ENCODE assay signal across 13 mouse cellular contexts in the genomic region with DNA sequence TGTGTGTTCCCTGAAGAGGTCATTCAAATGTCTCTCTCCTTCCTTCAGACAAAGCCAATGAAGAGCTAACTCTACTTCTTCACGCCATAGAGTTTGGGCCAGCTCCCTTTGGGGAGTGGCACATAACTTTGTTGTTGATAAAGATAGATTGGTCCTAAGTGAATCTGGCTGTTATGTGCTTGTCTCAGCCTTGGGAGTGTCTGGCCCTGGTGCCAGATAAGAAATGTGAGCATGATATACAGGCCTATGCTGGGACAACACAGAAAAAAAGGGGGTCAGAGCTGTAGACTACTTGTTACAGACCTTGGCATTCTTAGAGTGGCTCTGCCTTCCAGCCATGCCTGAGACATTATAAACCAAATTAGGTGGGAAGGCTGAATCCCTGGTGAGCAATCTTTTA. TPM values are rescaled to one million over a fixed set of nuclear protein-coding genes. Genes with fewer than 3 reads are reported as not detected.
DNase-seq lines count a peak whose midpoint lies in the region; ATAC-seq and TF ChIP-seq lines count a peak whose summit lies in the region.
"Had no signal": no experiment of that assay in that cellular context is flagged by ENCODE, and none has a peak within 500 bp of the region (broad histone marks: within the 10 kb centered on the region; RNA-seq: fewer than 3 reads in every experiment).

No protein-coding gene starts in this region.

- no peak for DNase-seq in hindbrain, embryonic 10.5 days (ENCODE audit: low spot score)
- peak in 2 of 3 experiments; percentile 55 to 56 for DNase-seq in liver, embryonic 14.5 days (ENCODE audit: low read depth in 3 of 3, low spot score in 3 of 3)
- DNase-seq in forebrain, embryonic 14.5 days (ENCODE audit: low spot score), result no peak
- no peak for DNase-seq in left cerebral cortex, postnatal 10 days (ENCODE audit: extremely low spot score in 1 of 2, low spot score in 2 of 2)
- DNase-seq: embryo, embryonic 11 days; kidney, adult 8-10 months; right cerebral cortex, postnatal 25 days had no signal

- no peaks in the 10 kb centered on the region for H3K9me3 ChIP-seq in hindbrain, embryonic 10.5 days
- no peaks in the 10 kb centered on the region for H3K9me3 ChIP-seq in hindbrain, embryonic 16.5 days (ENCODE audit: control insufficient read depth, low read length)
- no peaks in the 10 kb centered on the region for H3K9me3 ChIP-seq in ES-Bruce4 (replicated peaks; ENCODE audit: control insufficient read depth, insufficient read depth, low read length, poor library complexity, severe bottlenecking)
- no peaks in the 10 kb centered on the region for H3K9me3 ChIP-seq in embryonic facial prominence, embryonic 15.5 days (replicated peaks)
- H3K9me3 ChIP-seq in liver, embryonic 14.5 days (ENCODE audit: control insufficient read depth, low read length), result no peaks in the 10 kb centered on the region
- no peaks in the 10 kb centered on the region for H3K9me3 ChIP-seq in forebrain, embryonic 14.5 days (replicated peaks; ENCODE audit: control insufficient read depth, low read length)

- H3K9ac ChIP-seq in hindbrain, embryonic 16.5 days (ENCODE audit: low read depth, low read length), result no peak overlapping the region
- H3K9ac ChIP-seq in ES-Bruce4 (ENCODE audit: low read depth, poor library complexity, severe bottlenecking), result peak overlapping the region; percentile 10
- H3K9ac ChIP-seq in embryonic facial prominence, embryonic 15.5 days, result no peak overlapping the region
- H3K9ac ChIP-seq in liver, embryonic 14.5 days (replicated peaks), result peak overlapping the region; percentile 66
- no peak overlapping the region for H3K9ac ChIP-seq in forebrain, embryonic 14.5 days (ENCODE audit: low read length)

- peaks cover 47% of the 10 kb centered on the region for H3K4me1 ChIP-seq in hindbrain, embryonic 10.5 days (replicated peaks)
- peaks cover 25% of the 10 kb centered on the region for H3K4me1 ChIP-seq in hindbrain, embryonic 16.5 days (ENCODE audit: control insufficient read depth, insufficient read depth, low read depth, low read length)
- peaks cover 2% of the 10 kb centered on the region for H3K4me1 ChIP-seq in ES-Bruce4 (ENCODE audit: control insufficient read depth, insufficient read depth, low read length)
- H3K4me1 ChIP-seq in embryonic facial prominence, embryonic 15.5 days, result peaks cover 21% of the 10 kb centered on the region
- H3K4me1 ChIP-seq in liver, embryonic 14.5 days (replicated peaks; ENCODE audit: control insufficient read depth in 2 of 2, insufficient read depth in 2 of 2, low read length in 1 of 2), result peaks cover 33 to 42% of the 10 kb centered on the region in 2 experiments
- H3K4me1 ChIP-seq in forebrain, embryonic 14.5 days (ENCODE audit: control insufficient read depth, insufficient read depth, low read length), result peaks cover 15% of the 10 kb centered on the region

- no peak overlapping the region for H3K27ac ChIP-seq in hindbrain, embryonic 10.5 days
- H3K27ac ChIP-seq in hindbrain, embryonic 16.5 days (ENCODE audit: low read depth, low read length), result no peak overlapping the region
- H3K27ac ChIP-seq in ES-Bruce4 (ENCODE audit: insufficient read depth, low read length), result peak overlapping the region; percentile 86
- H3K27ac ChIP-seq in embryonic facial prominence, embryonic 15.5 days (replicated peaks), result no peak overlapping the region
- peak overlapping the region; percentile 71 for H3K27ac ChIP-seq in liver, embryonic 14.5 days
- no peak overlapping the region for H3K27ac ChIP-seq in forebrain, embryonic 14.5 days (ENCODE audit: low read depth, low read length)

- intact Hi-C loops in left cerebral cortex, postnatal 10 days (cut with DNase I), result no loop called here

- no peak for TF ChIP-seq EP300 in ES-Bruce4 (IDR thresholded peaks at IDR 0.05; ENCODE audit: insufficient read depth, low read depth, low read length)
- TF ChIP-seq EP300 in liver, embryonic 14.5 days (IDR thresholded peaks at IDR 0.05; ENCODE audit: low read depth), result peak; percentile 62

- TF ChIP-seq POLR2A in ES-Bruce4 (IDR thresholded peaks at IDR 0.05; ENCODE audit: insufficient read depth, low read length), result no peak

- 84% methylated on average over 1 of the region's 1 CpGs for WGBS in hindbrain, embryonic 10.5 days
- WGBS in hindbrain, embryonic 16.5 days, result 72% methylated on average over 1 of the region's 1 CpGs
- WGBS in embryonic facial prominence, embryonic 15.5 days, result 82% methylated on average over 1 of the region's 1 CpGs
- WGBS in liver, embryonic 14.5 days (ENCODE audit: insufficient replicate concordance), result 9% methylated on average over 1 of the region's 1 CpGs
- 82% methylated on average over 1 of the region's 1 CpGs for WGBS in forebrain, embryonic 14.5 days

- no peaks in the 10 kb centered on the region for H3K27me3 ChIP-seq in hindbrain, embryonic 10.5 days (ENCODE audit: insufficient read depth, poor library complexity, severe bottlenecking)
- no peaks in the 10 kb centered on the region for H3K27me3 ChIP-seq in hindbrain, embryonic 16.5 days (replicated peaks; ENCODE audit: control insufficient read depth, insufficient read depth, low read length)
- H3K27me3 ChIP-seq in ES-Bruce4 (ENCODE audit: control insufficient read depth, insufficient read depth, low read length, poor library complexity, severe bottlenecking), result no peaks in the 10 kb centered on the region
- no peaks in the 10 kb centered on the region for H3K27me3 ChIP-seq in embryonic facial prominence, embryonic 15.5 days
- H3K27me3 ChIP-seq in liver, embryonic 14.5 days (ENCODE audit: control insufficient read depth, insufficient read depth, low read length), result no peaks in the 10 kb centered on the region
- H3K27me3 ChIP-seq in forebrain, embryonic 14.5 days (replicated peaks; ENCODE audit: control insufficient read depth, insufficient read depth, low read length), result no peaks in the 10 kb centered on the region

- peak overlapping the region; percentile 99; the same call in 1 of the 2 replicates for H3K4me3 ChIP-seq in hindbrain, embryonic 10.5 days
- H3K4me3 ChIP-seq in hindbrain, embryonic 16.5 days (ENCODE audit: low read length), result no peak overlapping the region
- H3K4me3 ChIP-seq in ES-Bruce4 (ENCODE audit: low read depth, low read length), result no peak overlapping the region
- H3K4me3 ChIP-seq in embryonic facial prominence, embryonic 15.5 days (replicated peaks), result peak overlapping the region; percentile 94; the same call in 1 of the 2 replicates
- peak overlapping the region in 1 of 2 experiments; percentile 81; a peak in 3 of 4 replicates for H3K4me3 ChIP-seq in liver, embryonic 14.5 days (ENCODE audit: insufficient read depth in 1 of 2, low read depth in 2 of 2, low read length in 2 of 2)
- H3K4me3 ChIP-seq in forebrain, embryonic 14.5 days (ENCODE audit: low read depth, low read length), result no peak overlapping the region

- no peak for ATAC-seq in hindbrain, embryonic 16.5 days
- no peak for ATAC-seq in embryonic facial prominence, embryonic 15.5 days (ENCODE audit: insufficient number of reproducible peaks, low FRiP score, low TSS enrichment, low read depth)
- peak; percentile 60 for ATAC-seq in liver, embryonic 14.5 days (ENCODE audit: insufficient read depth)
- no peak for ATAC-seq in forebrain, embryonic 14.5 days

- no peak overlapping the region; the same call in 1 of the 2 replicates for H3K4me2 ChIP-seq in hindbrain, embryonic 16.5 days (ENCODE audit: low read length)
- no peak overlapping the region for H3K4me2 ChIP-seq in embryonic facial prominence, embryonic 15.5 days (replicated peaks)
- peak overlapping the region; percentile 92 for H3K4me2 ChIP-seq in liver, embryonic 14.5 days (ENCODE audit: low read depth)
- no peak overlapping the region for H3K4me2 ChIP-seq in forebrain, embryonic 14.5 days (ENCODE audit: low read length)

- no peak for TF ChIP-seq CTCF in ES-Bruce4 (IDR thresholded peaks at IDR 0.05; ENCODE audit: low read depth, low read length)
- TF ChIP-seq CTCF in liver, embryonic 14.5 days (IDR thresholded peaks at IDR 0.05; ENCODE audit: low read depth), result no peak

- peaks cover 32% of the 10 kb centered on the region for H3K36me3 ChIP-seq in hindbrain, embryonic 10.5 days
- H3K36me3 ChIP-seq in hindbrain, embryonic 16.5 days (ENCODE audit: control insufficient read depth, insufficient read depth, low read length), result peaks cover 15% of the 10 kb centered on the region
- peaks cover 29% of the 10 kb centered on the region for H3K36me3 ChIP-seq in ES-Bruce4 (ENCODE audit: control insufficient read depth, insufficient read depth, low read length, poor library complexity, severe bottlenecking)
- H3K36me3 ChIP-seq in embryonic facial prominence, embryonic 15.5 days, result peaks cover 23% of the 10 kb centered on the region
- peaks cover 9% of the 10 kb centered on the region; the same call in 1 of the 2 replicates for H3K36me3 ChIP-seq in liver, embryonic 14.5 days (replicated peaks; ENCODE audit: control insufficient read depth, insufficient read depth, low read depth)
- H3K36me3 ChIP-seq in forebrain, embryonic 14.5 days (ENCODE audit: control insufficient read depth, insufficient read depth, low read length), result peaks cover 32% of the 10 kb centered on the region

RNA-seq across cellular contexts. Expression of a gene that starts 14.9 kb away (rescaled TPM):
- polyA plus RNA-seq in hindbrain, embryonic 10.5 days (2016; fragmentation: Nextera tagmentation; extraction: Ambion mirVana), result 101 and 112 TPM in 2 replicates
- 145 and 153 TPM in 2 replicates for polyA plus RNA-seq in hindbrain, embryonic 16.5 days (2015; fragmentation: Nextera tagmentation; extraction: Ambion mirVana)
- polyA plus RNA-seq in ES-Bruce4 (2011; ENCODE audit: insufficient read depth, insufficient read length, low read depth, missing spikeins), result 67.7 and 78.8 TPM in 2 replicates
- 96.5 and 110 TPM in 2 replicates for polyA plus RNA-seq in embryonic facial prominence, embryonic 15.5 days (2015; fragmentation: Nextera tagmentation; extraction: Ambion mirVana)
- 24.1 and 35.4 TPM in 2 replicates for polyA plus RNA-seq in liver, embryonic 14.5 days (2012; rRNA removed)
- 18.9 and 23.5 TPM in 2 replicates for polyA plus RNA-seq in liver, embryonic 14.5 days (2014; fragmentation: Nextera tagmentation; extraction: Ambion mirVana)
- polyA plus RNA-seq in forebrain, embryonic 14.5 days (2014; fragmentation: Nextera tagmentation; extraction: Ambion mirVana), result 66.6 and 82.4 TPM in 2 replicates
- total RNA-seq in left cerebral cortex, postnatal 10 days (2021), result 100 to 1,000 TPM; 128 to 135 TPM

RNA-seq across cellular contexts. Expression of a gene that starts 23.9 kb away (rescaled TPM):
- polyA plus RNA-seq in hindbrain, embryonic 10.5 days (2016; fragmentation: Nextera tagmentation; extraction: Ambion mirVana), result 25.1 and 34.7 TPM in 2 replicates
- 28.5 and 37.3 TPM in 2 replicates for polyA plus RNA-seq in hindbrain, embryonic 16.5 days (2015; fragmentation: Nextera tagmentation; extraction: Ambion mirVana)
- polyA plus RNA-seq in ES-Bruce4 (2011; ENCODE audit: insufficient read depth, insufficient read length, low read depth, missing spikeins), result 56.3 and 69.9 TPM in 2 replicates
- polyA plus RNA-seq in embryonic facial prominence, embryonic 15.5 days (2015; fragmentation: Nextera tagmentation; extraction: Ambion mirVana), result 27.7 and 30.1 TPM in 2 replicates
- 9.8 and 10.7 TPM in 2 replicates for polyA plus RNA-seq in liver, embryonic 14.5 days (2012; rRNA removed)
- 5.5 and 7.8 TPM in 2 replicates for polyA plus RNA-seq in liver, embryonic 14.5 days (2014; fragmentation: Nextera tagmentation; extraction: Ambion mirVana)
- 29.2 and 35.6 TPM in 2 replicates for polyA plus RNA-seq in forebrain, embryonic 14.5 days (2014; fragmentation: Nextera tagmentation; extraction: Ambion mirVana)
- total RNA-seq in left cerebral cortex, postnatal 10 days (2021), result 10 to 100 TPM; 91.6 to 99.3 TPM

RNA-seq across cellular contexts. Expression of a gene that starts 38.1 kb away (rescaled TPM):
- 0.75 and 1.0 TPM in 2 replicates for polyA plus RNA-seq in hindbrain, embryonic 10.5 days (2016; fragmentation: Nextera tagmentation; extraction: Ambion mirVana)
- 0.98 and 1.0 TPM in 2 replicates for polyA plus RNA-seq in hindbrain, embryonic 16.5 days (2015; fragmentation: Nextera tagmentation; extraction: Ambion mirVana)
- 0.20 and 0.96 TPM in 2 replicates for polyA plus RNA-seq in ES-Bruce4 (2011; ENCODE audit: insufficient read depth, insufficient read length, low read depth, missing spikeins)
- polyA plus RNA-seq in embryonic facial prominence, embryonic 15.5 days (2015; fragmentation: Nextera tagmentation; extraction: Ambion mirVana), result 1.8 and 2.9 TPM in 2 replicates
- 2.0 and 2.1 TPM in 2 replicates for polyA plus RNA-seq in liver, embryonic 14.5 days (2012; rRNA removed)
- 2.2 and 2.3 TPM in 2 replicates for polyA plus RNA-seq in liver, embryonic 14.5 days (2014; fragmentation: Nextera tagmentation; extraction: Ambion mirVana)
- polyA plus RNA-seq in forebrain, embryonic 14.5 days (2014; fragmentation: Nextera tagmentation; extraction: Ambion mirVana), result 0.52 and 1.2 TPM in 2 replicates
- 1 to 10 TPM; 2.9 to 3.4 TPM for total RNA-seq in left cerebral cortex, postnatal 10 days (2021)

RNA-seq across cellular contexts. Expression of a gene that starts 44.3 kb away (rescaled TPM):
- 114 and 133 TPM in 2 replicates for polyA plus RNA-seq in hindbrain, embryonic 10.5 days (2016; fragmentation: Nextera tagmentation; extraction: Ambion mirVana)
- polyA plus RNA-seq in hindbrain, embryonic 16.5 days (2015; fragmentation: Nextera tagmentation; extraction: Ambion mirVana), result 84.7 and 99.9 TPM in 2 replicates
- polyA plus RNA-seq in ES-Bruce4 (2011; ENCODE audit: insufficient read depth, insufficient read length, low read depth, missing spikeins), result 135 and 154 TPM in 2 replicates
- 91.5 and 97.9 TPM in 2 replicates for polyA plus RNA-seq in embryonic facial prominence, embryonic 15.5 days (2015; fragmentation: Nextera tagmentation; extraction: Ambion mirVana)
- polyA plus RNA-seq in liver, embryonic 14.5 days (2012; rRNA removed), result 19.4 and 26.8 TPM in 2 replicates
- 12.3 and 12.6 TPM in 2 replicates for polyA plus RNA-seq in liver, embryonic 14.5 days (2014; fragmentation: Nextera tagmentation; extraction: Ambion mirVana)
- 33.9 and 40.1 TPM in 2 replicates for polyA plus RNA-seq in forebrain, embryonic 14.5 days (2014; fragmentation: Nextera tagmentation; extraction: Ambion mirVana)
- 10 to 100 TPM; 90.9 to 94.2 TPM for total RNA-seq in left cerebral cortex, postnatal 10 days (2021)

RNA-seq across cellular contexts. Expression of a gene that starts 58.7 kb away (rescaled TPM):
- polyA plus RNA-seq in hindbrain, embryonic 10.5 days (2016; fragmentation: Nextera tagmentation; extraction: Ambion mirVana), result not detected in 2 replicates
- not detected in 2 replicates for polyA plus RNA-seq in hindbrain, embryonic 16.5 days (2015; fragmentation: Nextera tagmentation; extraction: Ambion mirVana)
- not detected in 2 replicates for polyA plus RNA-seq in ES-Bruce4 (2011; ENCODE audit: insufficient read depth, insufficient read length, low read depth, missing spikeins)
- polyA plus RNA-seq in embryonic facial prominence, embryonic 15.5 days (2015; fragmentation: Nextera tagmentation; extraction: Ambion mirVana), result 0.13 and 0.20 TPM in 2 replicates
- 5.7 and 8.3 TPM in 2 replicates for polyA plus RNA-seq in liver, embryonic 14.5 days (2012; rRNA removed)
- 3.6 and 4.0 TPM in 2 replicates for polyA plus RNA-seq in liver, embryonic 14.5 days (2014; fragmentation: Nextera tagmentation; extraction: Ambion mirVana)
- polyA plus RNA-seq in forebrain, embryonic 14.5 days (2014; fragmentation: Nextera tagmentation; extraction: Ambion mirVana), result not detected in 2 replicates
- total RNA-seq in left cerebral cortex, postnatal 10 days (2021), result not detected
- total RNA-seq: left cerebral cortex, adult 8-10 months had no signal
- polyA plus RNA-seq: frontal cortex, adult 2 months; neural tube, embryonic 14.5 days had no signal

Comparison
In these comparisons a context has a peak if more than half of its experiments do, and no peak if none do; other contexts are left out.
1. H3K4me3 ChIP-seq: peak in hindbrain, embryonic 10.5 days (single experiment) and embryonic facial prominence, embryonic 15.5 days (single experiment); none in hindbrain, embryonic 16.5 days (single experiment), ES-Bruce4 (single experiment) and forebrain, embryonic 14.5 days (single experiment).
2. DNase-seq: peak in liver, embryonic 14.5 days (2 of 3); none in hindbrain, embryonic 10.5 days (single experiment), forebrain, embryonic 14.5 days (single experiment) and left cerebral cortex, postnatal 10 days (0 of 2).
3. H3K27ac ChIP-seq: peak in ES-Bruce4 (single experiment) and liver, embryonic 14.5 days (single experiment); none in hindbrain, embryonic 10.5 days (single experiment), hindbrain, embryonic 16.5 days (single experiment), embryonic facial prominence, embryonic 15.5 days (single experiment) and forebrain, embryonic 14.5 days (single experiment).
4. H3K9ac ChIP-seq: peak in ES-Bruce4 (single experiment) and liver, embryonic 14.5 days (single experiment); none in hindbrain, embryonic 16.5 days (single experiment), embryonic facial prominence, embryonic 15.5 days (single experiment) and forebrain, embryonic 14.5 days (single experiment).